ENCODE assay signal across 15 mouse cellular contexts in genomic region chr7:37639740-37640397, GRCm38 (mm10).
A peak's percentile ranks its signal among the peaks of the same experiment; 100 is the strongest.
DNase-seq lines count a peak whose midpoint lies in the region; ATAC-seq and TF ChIP-seq lines count a peak whose summit lies in the region.
"Had no signal": no experiment of that assay in that cellular context is flagged by ENCODE, and none has a peak within 500 bp of the region (broad histone marks: within the 10 kb centered on the region; RNA-seq: fewer than 3 reads in every experiment).

No protein-coding gene starts in this region.

- H3K27me3 ChIP-seq in forebrain, embryonic 10.5 days (ENCODE audit: poor library complexity, severe bottlenecking), result no peaks in the 10 kb centered on the region
- no peaks in the 10 kb centered on the region for H3K27me3 ChIP-seq in forebrain, embryonic 14.5 days (replicated peaks; ENCODE audit: control insufficient read depth, insufficient read depth, low read length)
- H3K27me3 ChIP-seq in megakaryocyte, embryonic 14.5 days (replicated peaks), result no peaks in the 10 kb centered on the region
- no peaks in the 10 kb centered on the region for H3K27me3 ChIP-seq in hindbrain, embryonic 13.5 days
- H3K27me3 ChIP-seq in midbrain, postnatal 0 days (ENCODE audit: insufficient read depth, low read length), result no peaks in the 10 kb centered on the region
- H3K27me3 ChIP-seq in thymus, adult 2 months (ENCODE audit: control insufficient read depth, insufficient read depth, low read length), result no peaks in the 10 kb centered on the region

- peaks cover 4% of the 10 kb centered on the region; the same call in 1 of the 2 replicates for H3K9me3 ChIP-seq in forebrain, embryonic 10.5 days
- no peaks in the 10 kb centered on the region for H3K9me3 ChIP-seq in forebrain, embryonic 14.5 days (replicated peaks; ENCODE audit: control insufficient read depth, low read length)
- H3K9me3 ChIP-seq in megakaryocyte, embryonic 14.5 days, result peaks cover 37% of the 10 kb centered on the region
- H3K9me3 ChIP-seq in hindbrain, embryonic 13.5 days, result no peaks in the 10 kb centered on the region
- H3K9me3 ChIP-seq in midbrain, postnatal 0 days (ENCODE audit: low read length), result no peaks in the 10 kb centered on the region

- no peak for TF ChIP-seq POLR2A in thymus, adult 2 months (IDR thresholded peaks at IDR 0.05; ENCODE audit: control insufficient read depth, extremely low read depth, insufficient read depth, low read length, poor library complexity)

- H3K4me2 ChIP-seq in forebrain, embryonic 14.5 days (ENCODE audit: low read length), result no peak overlapping the region
- no peak overlapping the region for H3K4me2 ChIP-seq in hindbrain, embryonic 13.5 days
- H3K4me2 ChIP-seq in midbrain, postnatal 0 days (ENCODE audit: low read depth, low read length, poor library complexity, severe bottlenecking), result no peak overlapping the region
- H3K4me2 ChIP-seq: liver, embryonic 11.5 days had no signal

- H3K4me3 ChIP-seq in forebrain, embryonic 10.5 days, result no peak overlapping the region
- no peak overlapping the region for H3K4me3 ChIP-seq in forebrain, embryonic 14.5 days (ENCODE audit: low read depth, low read length)
- peak overlapping the region; percentile 14 for H3K4me3 ChIP-seq in megakaryocyte, embryonic 14.5 days (replicated peaks)
- H3K4me3 ChIP-seq in hindbrain, embryonic 13.5 days, result no peak overlapping the region
- no peak overlapping the region for H3K4me3 ChIP-seq in midbrain, postnatal 0 days (ENCODE audit: low read depth, low read length)
- no peak overlapping the region for H3K4me3 ChIP-seq in thymus, adult 2 months (ENCODE audit: control insufficient read depth, insufficient read depth, low read length)
- H3K4me3 ChIP-seq: erythroblast, embryonic 14.5 days; myocyte had no signal

- no peak for TF ChIP-seq CTCF in midbrain, postnatal 0 days (IDR thresholded peaks at IDR 0.05)
- no peak for TF ChIP-seq CTCF in thymus, adult 2 months (IDR thresholded peaks at IDR 0.05; ENCODE audit: borderline replicate concordance, control insufficient read depth, extremely low read depth, insufficient read depth, low read length, poor library complexity)

- no peak overlapping the region for H3K9ac ChIP-seq in forebrain, embryonic 14.5 days (ENCODE audit: low read length)
- H3K9ac ChIP-seq in hindbrain, embryonic 13.5 days, result no peak overlapping the region
- no peak overlapping the region for H3K9ac ChIP-seq in midbrain, postnatal 0 days (replicated peaks; ENCODE audit: low read length, poor library complexity, severe bottlenecking)

- no peak for ATAC-seq in forebrain, embryonic 14.5 days
- ATAC-seq in megakaryocyte, adult 5-6 weeks (ENCODE audit: poor library complexity, severe bottlenecking), result no peak
- 0 out of 2 replicates have a peak, but pooled peaks have one; percentile 39 for ATAC-seq in hindbrain, embryonic 13.5 days (ENCODE audit: low FRiP score)
- no peak for ATAC-seq in midbrain, postnatal 0 days (ENCODE audit: low FRiP score)

- DNase-seq in forebrain, embryonic 10.5 days (ENCODE audit: extremely low spot score, low spot score), result no peak
- DNase-seq in forebrain, embryonic 14.5 days (ENCODE audit: low spot score), result no peak
- no peak for DNase-seq in midbrain, postnatal 0 days (ENCODE audit: low spot score)
- DNase-seq in thymus, adult 2 months, result no peak
- no peak for DNase-seq in T-cell, adult 2 months (ENCODE audit: low spot score)
- DNase-seq: cerebellum, adult 18-20 months; gastrocnemius, postnatal 36 days; heart, postnatal 10 days; kidney, postnatal 10 days had no signal

- H3K36me3 ChIP-seq in forebrain, embryonic 10.5 days (replicated peaks), result peaks cover 46% of the 10 kb centered on the region
- no peaks in the 10 kb centered on the region for H3K36me3 ChIP-seq in forebrain, embryonic 14.5 days (ENCODE audit: control insufficient read depth, insufficient read depth, low read length)
- H3K36me3 ChIP-seq in megakaryocyte, embryonic 14.5 days (replicated peaks; ENCODE audit: low read length), result no peaks in the 10 kb centered on the region
- H3K36me3 ChIP-seq in hindbrain, embryonic 13.5 days, result peaks cover 8% of the 10 kb centered on the region
- H3K36me3 ChIP-seq in midbrain, postnatal 0 days (ENCODE audit: insufficient read depth, low read length), result no peaks in the 10 kb centered on the region
- H3K36me3 ChIP-seq in thymus, adult 2 months (ENCODE audit: control insufficient read depth, insufficient read depth, low read length), result no peaks in the 10 kb centered on the region

- WGBS in forebrain, embryonic 10.5 days, result 40% methylated on average over 12 of the region's 12 CpGs
- 15% methylated on average over 12 of the region's 12 CpGs for WGBS in forebrain, embryonic 14.5 days
- WGBS in hindbrain, embryonic 13.5 days, result 25% methylated on average over 12 of the region's 12 CpGs
- 18% methylated on average over 12 of the region's 12 CpGs for WGBS in midbrain, postnatal 0 days
- 11% methylated on average over 12 of the region's 12 CpGs for WGBS in thymus, adult 2 months

- peaks cover 18% of the 10 kb centered on the region for H3K4me1 ChIP-seq in forebrain, embryonic 10.5 days
- H3K4me1 ChIP-seq in forebrain, embryonic 14.5 days (ENCODE audit: control insufficient read depth, insufficient read depth, low read length), result peaks cover 9% of the 10 kb centered on the region
- H3K4me1 ChIP-seq in megakaryocyte, embryonic 14.5 days, result no peaks in the 10 kb centered on the region
- peaks cover 24% of the 10 kb centered on the region for H3K4me1 ChIP-seq in hindbrain, embryonic 13.5 days (replicated peaks)
- no peaks in the 10 kb centered on the region for H3K4me1 ChIP-seq in midbrain, postnatal 0 days (ENCODE audit: insufficient read depth, low read length)
- H3K4me1 ChIP-seq in thymus, adult 2 months (replicated peaks; ENCODE audit: control insufficient read depth, insufficient read depth, low read length), result no peaks in the 10 kb centered on the region

- 0 out of 2 replicates have a peak overlapping the region, but pooled peaks have one; percentile 51 for H3K27ac ChIP-seq in forebrain, embryonic 10.5 days
- H3K27ac ChIP-seq in forebrain, embryonic 14.5 days (ENCODE audit: low read depth, low read length), result no peak overlapping the region
- peak overlapping the region; percentile 44 for H3K27ac ChIP-seq in hindbrain, embryonic 13.5 days
- 0 out of 2 replicates have a peak overlapping the region, but pooled peaks have one; percentile 19 for H3K27ac ChIP-seq in midbrain, postnatal 0 days (ENCODE audit: low read depth, low read length)
- no peak overlapping the region for H3K27ac ChIP-seq in thymus, adult 2 months (ENCODE audit: control insufficient read depth, insufficient read depth, low read length)

Comparison
In these comparisons a context has a peak if more than half of its experiments do, and no peak if none do; other contexts are left out.
1. H3K27ac ChIP-seq: peak in forebrain, embryonic 10.5 days (single experiment), hindbrain, embryonic 13.5 days (single experiment) and midbrain, postnatal 0 days (single experiment); none in forebrain, embryonic 14.5 days (single experiment) and thymus, adult 2 months (single experiment).